Mouse (Mus musculus) neutrophil, adult 5-6 weeks (primary cell): ENCODE measurements around the gene Chmp1a. TPM values are rescaled to one million over a fixed set of nuclear protein-coding genes. Genes with fewer than 3 reads are reported as not detected.
"Not testable (repeated sequence)": the region's sequence is repeated elsewhere in the genome, so short reads cannot be mapped to it uniquely, and the experiment has no call there.

ENCODE experiments used
- ATAC-seq: fragments of 151-379, 151-347 bp; 2 replicates; pipeline ENCODE4 v1.8.0; 2017; ENCODE audit warnings: mild to moderate bottlenecking, moderate TSS enrichment; ENCODE audit not compliant: insufficient number of reproducible peaks, poor library complexity, low FRiP score, severe bottlenecking; ENCODE audit errors: extremely low read depth
- total RNA-seq: library from RNA; stranded (forward); fragments of 200-1000 nt; gene quantifications from 2 replicates; pipeline ENCODE4 v1.2.3, GENCODE M21; 2017

Chmp1a gene
- total RNA-seq, 1 experiment from 2014 or later, result 64.8 TPM

GRCm38 (mm10) chr8:123233760-123234159 lies 21.2 kb upstream of the Chmp1a start:
- ATAC-seq, result no peak

GRCm38 (mm10) chr8:123233300-123233699 lies 20.7 kb upstream of the Chmp1a start:
- no peak for ATAC-seq

- ATAC-seq, result no peak
Measured at GRCm38 (mm10) chr8:123232553-123232952, 20.0 kb upstream of the Chmp1a start.

GRCm38 (mm10) chr8:123231742-123232141 lies 19.2 kb upstream of the Chmp1a start:
- ATAC-seq, result no peak

GRCm38 (mm10) chr8:123230326-123230725 lies 17.8 kb upstream of the Chmp1a start:
- ATAC-seq, result not testable (repeated sequence)

- no peak for ATAC-seq
Measured at GRCm38 (mm10) chr8:123228416-123228815, 15.9 kb upstream of the Chmp1a start.

GRCm38 (mm10) chr8:123224278-123225266 lies 12.0 kb upstream of the Chmp1a start, which contains the start of gene Cdk10:
Cdk10 (plus strand) TSS chr8:123224842.
- ATAC-seq, result peak; percentile 82

GRCm38 (mm10) chr8:123220917-123221316 lies 8.4 kb upstream of the Chmp1a start:
- ATAC-seq, result no peak

- no peak for ATAC-seq
Measured at GRCm38 (mm10) chr8:123215430-123215829, 2.9 kb upstream of the Chmp1a start.

- ATAC-seq, result no peak
Measured at GRCm38 (mm10) chr8:123213118-123213772, 682 bp upstream of the Chmp1a start.

GRCm38 (mm10) chr8:123211876-123212275 lies 687 bp downstream of the Chmp1a start:
- no peak for ATAC-seq

- no peak for ATAC-seq
Measured at GRCm38 (mm10) chr8:123203571-123203970, 9.0 kb downstream of the Chmp1a start.

GRCm38 (mm10) chr8:123202288-123202687 lies 10.3 kb downstream of the Chmp1a start:
- ATAC-seq, result peak; percentile 39; the same call in 1 of the 2 replicates

GRCm38 (mm10) chr8:123199864-123200263 lies 12.7 kb downstream of the Chmp1a start:
- ATAC-seq, result no peak

GRCm38 (mm10) chr8:123197016-123197415 lies 15.5 kb downstream of the Chmp1a start:
- ATAC-seq, result not testable (repeated sequence)

- no peak for ATAC-seq
Measured at GRCm38 (mm10) chr8:123193771-123194170, 18.8 kb downstream of the Chmp1a start.

GRCm38 (mm10) chr8:123191908-123192307 lies 20.7 kb downstream of the Chmp1a start:
- no peak for ATAC-seq

GRCm38 (mm10) chr8:123190678-123191077 lies 21.9 kb downstream of the Chmp1a start:
- ATAC-seq, result no peak

- no peak for ATAC-seq
Measured at GRCm38 (mm10) chr8:123188841-123189240, 23.7 kb downstream of the Chmp1a start.

- no peak for ATAC-seq
Measured at GRCm38 (mm10) chr8:123188006-123188405, 24.6 kb downstream of the Chmp1a start.
